Mouse (Mus musculus) ovary, adult 2 months (tissue): Measurements from ENCODE around the gene Ripply3. TPM values are rescaled to one million over a fixed set of nuclear protein-coding genes. Genes with fewer than 3 reads are reported as not detected.

Experiments used
- polyA plus RNA-seq: library from polyadenylated mRNA; depleted of rRNA; stranded (reverse); fragments of >200 nt; gene quantifications from 2 replicates; pipeline ENCODE4 v1.2.3, GENCODE M21; 2012; rRNA removed

Ripply3 gene
- polyA plus RNA-seq = 1.1 and 1.8 TPM in 2 replicates

DNA sequence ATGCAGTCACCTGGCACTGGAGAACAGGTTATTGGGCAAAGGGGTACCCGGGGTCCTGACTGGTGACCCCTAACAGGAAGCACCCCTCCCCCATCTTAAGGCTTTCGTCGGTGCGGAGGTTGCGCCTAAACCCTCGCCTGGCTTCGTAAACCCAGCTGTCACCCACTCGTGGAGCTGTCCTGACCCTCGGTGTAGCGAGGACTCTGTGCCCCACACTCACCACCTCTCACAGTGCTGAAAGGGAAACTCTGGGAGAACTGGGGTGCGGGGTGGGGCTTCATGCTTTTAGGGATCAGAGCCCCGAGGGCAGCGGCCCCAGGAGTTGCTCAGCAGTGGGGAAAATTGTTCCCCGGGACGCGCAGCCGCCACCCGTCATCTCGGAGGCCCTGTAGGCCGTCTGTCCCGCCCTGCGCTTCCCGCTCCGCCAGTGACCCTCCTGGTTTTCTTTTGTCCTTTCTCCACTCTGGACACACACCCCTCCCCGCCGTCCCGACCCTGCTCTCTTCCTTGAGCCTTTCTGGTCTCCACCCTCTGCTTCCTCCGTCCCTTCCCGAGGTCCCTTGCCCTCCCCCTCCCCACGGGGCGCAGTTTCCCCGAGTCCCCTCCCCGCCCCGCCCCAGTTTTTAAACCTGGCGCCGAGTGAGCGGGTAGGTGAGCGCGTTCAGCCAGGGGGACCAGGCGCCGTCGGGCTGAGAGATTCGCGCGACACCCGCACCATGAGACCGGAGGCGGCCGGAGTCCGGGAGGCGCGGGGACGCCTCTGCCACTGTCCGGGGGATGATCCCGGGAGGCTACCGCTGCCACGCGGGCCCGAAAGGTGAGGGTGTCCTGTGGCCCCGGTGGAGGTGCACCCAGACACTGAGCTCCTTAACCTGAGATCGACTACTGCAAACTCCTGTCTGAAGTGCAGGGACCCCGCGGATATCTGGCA is at the start of gene Ripply3:
Gene Ripply3, plus strand, starts transcription at position 640 of the 931 bp plus-strand sequence.

DNA sequence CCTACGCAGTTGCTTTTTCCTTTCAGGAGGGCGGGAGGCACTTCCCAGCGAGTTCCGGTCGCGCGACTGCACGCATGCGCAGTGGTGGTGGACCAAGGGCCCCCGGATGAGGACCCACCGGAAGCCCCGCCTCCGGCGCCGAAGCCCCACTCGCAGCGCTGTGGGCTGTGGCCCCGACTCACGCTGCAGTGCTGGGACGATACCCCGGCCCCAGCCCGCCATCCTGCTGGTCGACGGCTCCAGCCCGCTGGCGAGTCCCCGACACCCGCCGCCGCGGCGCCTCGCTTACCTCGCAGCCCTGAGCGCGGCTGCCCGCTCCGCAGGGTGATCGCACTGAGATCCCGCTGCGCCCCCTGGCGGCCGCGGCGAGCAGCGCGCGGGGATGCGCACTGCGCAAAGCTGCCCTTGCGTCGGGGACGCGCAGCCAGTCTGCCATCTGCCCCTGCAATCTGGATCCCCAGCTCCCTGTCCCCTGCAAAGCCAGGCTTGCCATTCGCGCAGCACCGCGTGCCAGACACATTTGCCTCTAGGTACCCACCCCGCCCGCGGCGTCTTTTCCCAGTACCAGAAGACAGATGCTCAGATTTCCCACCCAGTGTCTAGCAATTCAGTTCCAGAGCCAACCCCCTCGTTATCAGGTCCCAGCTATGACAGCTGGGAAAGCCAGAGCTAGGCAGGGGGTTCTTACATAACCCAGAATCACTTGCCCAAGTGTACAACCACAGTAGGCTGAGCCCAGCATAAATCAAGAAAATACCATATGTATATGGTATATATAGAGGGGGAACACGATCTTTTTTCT is 14.8 kb upstream of the Ripply3 start, which contains the start of gene Hlcs:
Gene Hlcs, minus strand, starts transcription at position 343 of the 802 bp plus-strand sequence.

GRCm38 (mm10) chr16:94370173-94370914 is 42.1 kb downstream of the Ripply3 start, which contains the start of gene Ttc3:
Gene Ttc3 (plus strand): TSS chr16:94370618.

DNA sequence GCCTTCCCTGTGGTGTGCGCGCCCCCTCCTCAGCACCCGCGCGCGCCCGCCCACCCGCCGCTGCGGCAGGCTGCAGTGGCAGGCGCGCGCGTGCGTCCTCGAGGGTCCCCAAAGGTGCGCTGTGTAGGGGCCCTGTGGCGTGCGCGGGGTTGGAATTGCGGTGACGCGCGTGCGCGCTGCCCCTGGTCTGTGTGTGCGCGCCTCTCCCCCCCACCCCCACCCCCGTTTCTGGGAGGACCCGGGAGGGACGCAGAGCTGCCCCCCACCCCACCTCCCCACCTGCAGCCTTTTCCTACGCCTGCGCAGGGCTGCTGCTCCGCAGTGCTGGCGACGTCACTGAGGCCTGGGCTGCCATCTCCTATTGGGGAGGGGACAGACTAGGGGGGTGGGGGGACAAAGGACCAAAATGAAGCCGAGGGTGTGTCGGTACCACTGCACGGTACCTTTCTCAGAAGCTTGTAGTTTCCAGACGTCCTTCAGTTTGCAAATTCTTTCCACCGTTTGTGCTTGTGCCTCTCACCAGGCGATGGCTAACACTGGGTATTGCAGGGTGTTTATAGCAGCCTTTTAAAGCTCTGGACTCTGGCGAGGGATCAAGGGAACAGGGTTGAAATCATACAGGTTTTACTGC is 43.2 kb downstream of the Ripply3 start, which contains the start of gene Pigp:
Gene Pigp, minus strand, starts transcription at position 542 of the 631 bp plus-strand sequence.

Other genes with a start within 250 kb of the Ripply3 start
- 0.05 TPM in 2 replicates for gene Sim2, start 243.5 kb upstream of the Ripply3 start, polyA plus RNA-seq
- 13.1 and 14.3 TPM in 2 replicates for gene Hlcs, start 14.8 kb upstream of the Ripply3 start, polyA plus RNA-seq
- gene Ttc3, start 42.2 kb downstream of the Ripply3 start, polyA plus RNA-seq = 64.2 and 83.9 TPM in 2 replicates
- 18.7 and 21.5 TPM in 2 replicates for gene Pigp, start 43.4 kb downstream of the Ripply3 start, polyA plus RNA-seq
- 32.2 and 39.5 TPM in 2 replicates for gene Vps26c, start 198.4 kb downstream of the Ripply3 start, polyA plus RNA-seq
- 24.7 and 51.3 TPM in 2 replicates for gene Dyrk1a, start 241.6 kb downstream of the Ripply3 start, polyA plus RNA-seq